Mouse (Mus musculus): ENCODE results near the gene Rhbdl1. TPM values are rescaled to one million over a fixed set of nuclear protein-coding genes. Genes with fewer than 3 reads are reported as not detected.
A peak's percentile ranks its signal among the peaks of the same experiment; 100 is the strongest.

Gene Rhbdl1
- polyA plus RNA-seq, 1 experiment from 2014 or later: 67.6 TPM

DNA sequence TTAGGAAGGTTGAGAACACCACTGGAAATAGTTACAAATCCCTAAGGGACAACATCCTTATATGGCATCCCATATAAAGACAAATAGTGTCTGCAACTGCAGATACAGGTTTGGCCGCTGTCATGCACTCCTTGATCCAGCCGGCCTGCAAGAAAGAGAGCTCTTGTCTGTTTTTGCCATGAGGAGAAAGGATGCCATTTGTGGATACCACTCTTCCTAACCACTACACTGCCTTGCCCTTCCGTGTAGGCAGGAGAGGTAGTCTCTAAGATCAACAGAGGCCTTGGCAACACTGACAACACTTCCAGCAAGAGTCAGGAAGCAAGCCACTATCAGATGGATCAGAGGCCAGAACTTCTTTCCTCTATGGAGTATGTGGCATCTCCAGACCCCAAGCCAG, 50.8 kb downstream of the Rhbdl1 start, which contains the start of gene Ccdc78:
Gene Ccdc78, plus strand, starts transcription at position 301 of the 400 bp plus-strand sequence.
- peaks cover 16% of the 10 kb centered on the region for H3K36me3 ChIP-seq (ENCODE audit: control insufficient read depth, insufficient read depth, low read length)

DNA sequence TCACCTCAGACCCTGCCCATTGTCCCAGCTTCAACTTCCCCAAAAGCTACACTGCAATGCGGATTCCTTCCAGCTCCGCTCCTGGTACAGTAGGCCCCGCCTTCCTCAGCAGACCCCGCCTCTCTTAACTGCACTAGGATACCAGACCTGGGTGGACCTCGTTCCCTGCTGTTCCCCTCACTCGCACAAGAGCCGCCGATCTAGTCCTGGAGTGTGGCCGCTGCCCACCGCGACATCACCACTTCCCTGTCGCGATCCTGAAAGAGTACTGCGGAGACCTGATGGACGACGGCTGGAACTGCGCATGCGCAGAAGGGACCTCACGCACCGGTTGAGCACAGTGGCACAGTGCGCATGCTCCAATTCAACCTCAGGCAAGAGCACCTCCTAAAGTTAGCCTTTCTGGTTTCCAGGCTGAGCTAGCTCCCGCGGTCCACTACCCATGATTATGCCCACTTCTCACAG, 51.8 kb downstream of the Rhbdl1 start, which contains the start of gene Haghl:
Gene Haghl, minus strand, starts transcription at position 393 of the 465 bp plus-strand sequence.
- Histone ChIP-seq H3K4me2 (ENCODE audit: low read depth, low read length) (peak within 1 kb of the TSS; percentile 88), H3K27me3 (ENCODE audit: control insufficient read depth, insufficient read depth, low read length) (no peaks in the 10 kb centered on the region), H3K9ac (replicated peaks; ENCODE audit: low read depth, low read length) (peak within 1 kb of the TSS; percentile 78), H3K4me1 (ENCODE audit: control insufficient read depth, insufficient read depth, low read length) (peaks cover 14% of the 10 kb centered on the region), H3K9me3 (ENCODE audit: control insufficient read depth, low read length) (no peaks in the 10 kb centered on the region), H3K36me3 (ENCODE audit: control insufficient read depth, insufficient read depth, low read length) (peaks cover 20% of the 10 kb centered on the region), H3K4me3 (ENCODE audit: low read depth, low read length) (peak within 1 kb of the TSS; percentile 77), H3K27ac (ENCODE audit: low read depth, low read length) (peak within 1 kb of the TSS; percentile 85)
- WGBS: under 1% methylated on average over 23 of the region's 23 CpGs
- ATAC-seq (ENCODE audit: low read depth): peak; percentile 81

More for the DNA sequence above, 50.8 kb downstream of the Rhbdl1 start, which contains the start of gene Ccdc78:
- Histone ChIP-seq H3K27ac (ENCODE audit: low read depth, low read length) (peak within 1 kb of the TSS; percentile 85), H3K4me1 (ENCODE audit: control insufficient read depth, insufficient read depth, low read length) (peaks cover 23% of the 10 kb centered on the region), H3K9ac (replicated peaks; ENCODE audit: low read depth, low read length) (peak within 1 kb of the TSS; percentile 78), H3K4me3 (ENCODE audit: low read depth, low read length) (peak within 1 kb of the TSS; percentile 77), H3K27me3 (ENCODE audit: control insufficient read depth, insufficient read depth, low read length) (no peaks in the 10 kb centered on the region), H3K4me2 (ENCODE audit: low read depth, low read length) (peak within 1 kb of the TSS; percentile 88), H3K9me3 (ENCODE audit: control insufficient read depth, low read length) (no peaks in the 10 kb centered on the region)
- ATAC-seq (ENCODE audit: low read depth): no peak
- WGBS: 84% methylated on average over 3 of the region's 3 CpGs

Small RNA genes within 50 kb of the gene (microRNA-seq; reads per million reads assigned to microRNA genes)
- not detected for gene Mir3082

Other genes with a start within 250 kb of the Rhbdl1 start
- gene Gng13, start 120.1 kb downstream of the Rhbdl1 start, polyA plus RNA-seq (2014; fragmentation: Nextera tagmentation; extraction: Ambion mirVana): 2.6 and 9.0 TPM in 2 replicates
- gene Chtf18, start 109.9 kb downstream of the Rhbdl1 start, polyA plus RNA-seq (2014; fragmentation: Nextera tagmentation; extraction: Ambion mirVana): 2.5 and 2.9 TPM in 2 replicates
- gene Rpusd1, start 109.6 kb downstream of the Rhbdl1 start, polyA plus RNA-seq (2014; fragmentation: Nextera tagmentation; extraction: Ambion mirVana): 25.4 and 29.9 TPM in 2 replicates
- gene Mslnl, start 101.3 kb downstream of the Rhbdl1 start, polyA plus RNA-seq (2014; fragmentation: Nextera tagmentation; extraction: Ambion mirVana): not detected in 2 replicates
- gene Msln, start 82.9 kb downstream of the Rhbdl1 start, polyA plus RNA-seq (2014; fragmentation: Nextera tagmentation; extraction: Ambion mirVana): 1.5 TPM in 1 of 2 replicates, not detected in the other
- 25.4 and 25.9 TPM in 2 replicates for gene Narfl, start 63.5 kb downstream of the Rhbdl1 start, polyA plus RNA-seq (2014; fragmentation: Nextera tagmentation; extraction: Ambion mirVana)
- gene Haghl, start 51.6 kb downstream of the Rhbdl1 start, polyA plus RNA-seq (2014; fragmentation: Nextera tagmentation; extraction: Ambion mirVana): 140 and 181 TPM in 2 replicates
- gene Ccdc78, start 50.7 kb downstream of the Rhbdl1 start, polyA plus RNA-seq (2014; fragmentation: Nextera tagmentation; extraction: Ambion mirVana): 0.17 and 0.23 TPM in 2 replicates
- gene Fam173a, start 44.4 kb downstream of the Rhbdl1 start, polyA plus RNA-seq (2014; fragmentation: Nextera tagmentation; extraction: Ambion mirVana): 79.9 and 88.4 TPM in 2 replicates
- gene AC134908.4, start 41.6 kb downstream of the Rhbdl1 start, polyA plus RNA-seq (2014; fragmentation: Nextera tagmentation; extraction: Ambion mirVana): 0.55 TPM in 1 of 2 replicates, not detected in the other
- 7.3 and 14.3 TPM in 2 replicates for gene Metrn, start 40.2 kb downstream of the Rhbdl1 start, polyA plus RNA-seq (2014; fragmentation: Nextera tagmentation; extraction: Ambion mirVana)
- gene Fbxl16, start 28.2 kb downstream of the Rhbdl1 start, polyA plus RNA-seq (2014; fragmentation: Nextera tagmentation; extraction: Ambion mirVana): 35.2 and 39.4 TPM in 2 replicates
- 29.5 and 31.8 TPM in 2 replicates for gene Wdr24, start 13.7 kb downstream of the Rhbdl1 start, polyA plus RNA-seq (2014; fragmentation: Nextera tagmentation; extraction: Ambion mirVana)
- gene Jmjd8, start 8.4 kb downstream of the Rhbdl1 start, polyA plus RNA-seq (2014; fragmentation: Nextera tagmentation; extraction: Ambion mirVana): 36.7 and 46.4 TPM in 2 replicates
- gene Stub1, start 3.9 kb downstream of the Rhbdl1 start, polyA plus RNA-seq (2014; fragmentation: Nextera tagmentation; extraction: Ambion mirVana): 335 and 351 TPM in 2 replicates
- 8.2 and 10.6 TPM in 2 replicates for gene Gm20683, start 4.5 kb upstream of the Rhbdl1 start, polyA plus RNA-seq (2014; fragmentation: Nextera tagmentation; extraction: Ambion mirVana)
- 6.6 and 10.4 TPM in 2 replicates for gene Rhot2, start 7.6 kb upstream of the Rhbdl1 start, polyA plus RNA-seq (2014; fragmentation: Nextera tagmentation; extraction: Ambion mirVana)
- gene Wdr90, start 24.2 kb upstream of the Rhbdl1 start, polyA plus RNA-seq (2014; fragmentation: Nextera tagmentation; extraction: Ambion mirVana): 10.5 and 12.1 TPM in 2 replicates
- gene Mcrip2, start 31.5 kb upstream of the Rhbdl1 start, polyA plus RNA-seq (2014; fragmentation: Nextera tagmentation; extraction: Ambion mirVana): 15.7 and 22.4 TPM in 2 replicates
- 65.3 and 73.9 TPM in 2 replicates for gene Mettl26, start 37.8 kb upstream of the Rhbdl1 start, polyA plus RNA-seq (2014; fragmentation: Nextera tagmentation; extraction: Ambion mirVana)
- gene Wfikkn1, start 43.6 kb upstream of the Rhbdl1 start, polyA plus RNA-seq (2014; fragmentation: Nextera tagmentation; extraction: Ambion mirVana): 0.30 and 0.67 TPM in 2 replicates
- 25.1 and 29.6 TPM in 2 replicates for gene Rab40c, start 82.4 kb upstream of the Rhbdl1 start, polyA plus RNA-seq (2014; fragmentation: Nextera tagmentation; extraction: Ambion mirVana)
- 66.4 and 76.8 TPM in 2 replicates for gene Pigq, start 107.6 kb upstream of the Rhbdl1 start, polyA plus RNA-seq (2014; fragmentation: Nextera tagmentation; extraction: Ambion mirVana)
- not detected in 2 replicates for gene Nhlrc4, start 107.7 kb upstream of the Rhbdl1 start, polyA plus RNA-seq (2014; fragmentation: Nextera tagmentation; extraction: Ambion mirVana)
- gene A930017K11Rik, start 115.3 kb upstream of the Rhbdl1 start, polyA plus RNA-seq (2014; fragmentation: Nextera tagmentation; extraction: Ambion mirVana): 0.08 and 0.30 TPM in 2 replicates
- gene Capn15, start 148.5 kb upstream of the Rhbdl1 start, polyA plus RNA-seq (2014; fragmentation: Nextera tagmentation; extraction: Ambion mirVana): 21.1 and 24.6 TPM in 2 replicates
- gene Rab11fip3, start 232.3 kb upstream of the Rhbdl1 start, polyA plus RNA-seq (2014; fragmentation: Nextera tagmentation; extraction: Ambion mirVana): 29.0 and 34.1 TPM in 2 replicates